Mouse (Mus musculus): ENCODE measurements around the gene Fsd1l.

- no peak for TF ChIP-seq POLR2A (IDR thresholded peaks at IDR 0.05; ENCODE audit: low read depth, low read length)
- no peak for TF ChIP-seq CTCF (IDR thresholded peaks at IDR 0.05; ENCODE audit: extremely low read depth, insufficient read length, insufficient replicate concordance, low read depth, low read length)
Measured at GRCm38 (mm10) chr4:53625263-53625662, 6.0 kb upstream of the Fsd1l start.

All from small intestine, adult 2 months (tissue).